Mouse (Mus musculus) G1E (cell line): ENCODE measurements around the gene Nup153.

Experiments used
- CTCF ChIP-seq: IDR thresholded peaks from 2 replicates; pipeline ENCODE4 v1.5.1; 2012; ENCODE audit warnings: low read depth, low read length, inconsistent platforms, mixed read lengths
- GATA1 ChIP-seq: IDR thresholded peaks from 2 replicates; pipeline ENCODE4 v1.6.1; 2012; ENCODE audit warnings: borderline replicate concordance, low read length, inconsistent platforms, mixed read lengths
- POLR2AphosphoS5 ChIP-seq: IDR thresholded peaks from 2 replicates; pipeline ENCODE4 v1.6.1; 2012; ENCODE audit warnings: low read depth, low read length, inconsistent platforms; ENCODE audit not compliant: insufficient replicate concordance
- TAL1 ChIP-seq: conservative IDR thresholded peaks from 2 replicates; pipeline ENCODE4 v1.6.1; 2012; ENCODE audit warnings: low read depth, low read length, inconsistent platforms, mixed read lengths

- TF ChIP-seq CTCF (no peak), POLR2AphosphoS5 (no peak), TAL1 (no peak), GATA1 (no peak)
Measured at GRCm38 (mm10) chr13:46695932-46696331, 31.8 kb downstream of the Nup153 start.
